Mouse (Mus musculus): ENCODE data around the gene Cast.

Cast gene

GRCm38 (mm10) chr13:74808152-74808929 lies at the start of gene Cast:
Gene Cast, minus strand, starts transcription at chr13:74808810.
- in situ Hi-C loops (cut with MboI, MseI): loop anchor here in 1 of 2 experiments (5.0 kb wide), 1 partner anchor 41 kb away; no protein-coding TSS in a partner anchor

DNA sequence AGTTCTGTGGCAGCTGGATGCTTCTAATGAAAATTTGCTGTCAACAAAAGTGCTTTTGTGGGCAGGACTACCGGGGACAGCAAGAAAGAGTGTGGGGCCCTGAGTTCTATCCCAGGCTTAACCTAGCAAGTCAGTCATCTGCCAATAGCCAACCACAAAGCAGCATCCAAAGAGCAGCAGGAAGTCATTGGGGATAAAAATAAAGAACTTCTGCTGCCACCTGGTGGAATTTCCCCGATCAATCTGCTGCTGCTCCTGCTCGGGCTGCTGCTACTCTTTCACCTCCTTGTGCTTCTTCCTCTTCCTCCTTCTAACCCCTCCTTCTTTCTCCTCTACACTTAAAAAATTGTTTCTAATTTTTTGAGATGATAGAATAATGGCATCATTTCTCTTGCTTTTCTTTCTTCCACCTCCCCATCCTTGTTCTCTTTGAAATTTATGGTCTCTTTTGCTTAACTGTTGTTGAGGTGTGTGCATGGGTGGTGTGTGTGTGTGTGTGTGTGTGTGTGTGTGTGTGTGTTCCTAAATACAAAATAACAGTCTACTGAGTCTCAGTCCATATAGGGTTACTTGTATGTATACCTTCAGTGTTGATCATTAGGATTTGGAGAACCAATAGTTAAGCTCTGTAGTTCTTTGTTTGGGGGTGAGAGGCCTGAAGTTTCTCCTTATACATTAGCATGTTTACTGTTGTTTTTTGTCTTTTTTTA lies 45.9 kb upstream of the Cast start:
- in situ Hi-C loops (cut with MboI, MseI): loop anchor here in 1 of 2 experiments (5.0 to 10.0 kb wide), 2 partner anchors 110 to 217 kb away; partner anchors contain the start of gene Erap1

GRCm38 (mm10) chr13:74850823-74851222 lies 42.2 kb upstream of the Cast start:
- in situ Hi-C loops (cut with MboI, MseI): loop anchor here in 1 of 2 experiments (5.0 to 10.0 kb wide), 2 partner anchors 106 to 214 kb away; partner anchors contain the start of gene Erap1

- in situ Hi-C loops (cut with MboI, MseI): loop anchor here in 1 of 2 experiments (5.0 kb wide), 1 partner anchor 209 kb away; the partner anchor contains the start of gene Erap1
Measured at GRCm38 (mm10) chr13:74845886-74846285, 37.3 kb upstream of the Cast start.

DNA sequence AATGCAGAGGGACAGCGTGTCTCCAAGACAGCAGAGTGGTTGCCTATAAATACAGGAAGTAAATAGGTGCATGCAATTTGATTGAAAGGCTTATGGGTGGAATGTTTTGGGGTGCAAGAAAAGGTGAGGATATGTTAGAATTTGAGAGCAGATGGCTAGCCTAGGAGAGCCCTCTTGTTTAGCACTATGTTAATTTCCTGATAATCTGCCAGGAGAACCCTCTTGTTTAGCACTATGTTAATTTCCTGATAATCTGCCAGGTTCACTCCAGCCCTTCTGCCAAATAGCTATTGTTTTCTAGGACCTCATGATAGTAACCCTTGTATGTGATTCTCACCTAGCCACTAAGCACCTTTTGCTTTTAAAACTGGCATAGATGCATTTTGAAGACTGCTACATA lies 25.9 kb upstream of the Cast start:
- in situ Hi-C loops (cut with MboI, MseI): no loop called here

DNA sequence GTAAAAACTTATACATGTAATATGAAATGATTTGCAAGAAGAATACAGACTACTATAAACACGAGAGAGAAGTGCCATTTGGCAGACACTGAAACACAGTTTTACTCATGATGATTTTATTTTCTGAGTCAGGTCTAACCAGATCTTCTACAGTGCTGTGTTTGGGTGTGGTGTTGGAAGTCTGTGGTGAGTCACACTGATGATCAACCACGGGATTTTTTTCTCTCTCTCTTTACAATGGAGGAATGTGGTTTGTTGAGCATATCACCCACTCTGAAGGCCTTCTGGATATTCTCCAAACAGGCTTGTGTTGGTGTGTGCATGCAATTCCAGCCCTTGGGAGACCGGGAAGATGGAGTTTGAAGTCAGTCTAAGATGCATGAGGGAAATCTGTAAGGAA lies 13.5 kb upstream of the Cast start:
- in situ Hi-C loops (cut with MboI, MseI): no loop called here

- in situ Hi-C loops (cut with MboI, MseI): no loop called here
Measured at GRCm38 (mm10) chr13:74815753-74816152, 7.1 kb upstream of the Cast start.

DNA sequence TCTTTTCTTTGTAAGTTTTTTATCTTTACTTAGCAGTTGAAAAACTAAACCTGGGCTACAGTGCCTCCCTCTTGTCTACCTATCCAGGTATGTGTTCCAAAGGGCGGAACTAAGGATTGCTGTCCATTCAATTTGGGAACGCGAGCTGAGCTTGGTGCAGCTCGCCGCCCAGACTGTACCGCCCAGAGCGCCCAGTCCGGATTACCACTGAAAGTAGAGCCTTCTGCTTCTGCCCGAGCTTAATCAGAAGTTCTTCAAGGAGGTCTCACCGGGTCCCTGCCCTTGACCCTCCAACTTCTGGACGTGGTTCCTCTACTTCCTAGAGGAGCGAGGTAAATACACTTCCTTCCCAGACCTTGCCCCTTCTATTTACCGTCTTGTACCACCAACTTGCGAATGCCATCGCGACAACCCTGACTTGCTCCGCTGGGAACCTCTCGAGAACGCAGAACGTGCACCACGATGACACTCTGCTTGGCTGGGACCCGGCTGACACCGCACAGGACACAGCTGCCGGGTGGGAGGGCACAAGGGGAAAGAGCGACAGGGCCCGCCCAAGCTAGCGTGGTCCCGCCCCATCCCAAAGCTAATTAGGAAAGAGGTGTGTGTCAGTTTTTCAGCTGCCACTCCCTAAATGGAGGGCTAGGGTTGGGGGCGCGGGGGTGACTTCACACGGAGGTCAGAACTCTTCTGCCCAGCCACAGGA lies 1.0 kb downstream of the Cast start:
- in situ Hi-C loops (cut with MboI, MseI): loop anchor here in 1 of 2 experiments (5.0 kb wide), 1 partner anchor 40 kb away; no protein-coding TSS in a partner anchor

DNA sequence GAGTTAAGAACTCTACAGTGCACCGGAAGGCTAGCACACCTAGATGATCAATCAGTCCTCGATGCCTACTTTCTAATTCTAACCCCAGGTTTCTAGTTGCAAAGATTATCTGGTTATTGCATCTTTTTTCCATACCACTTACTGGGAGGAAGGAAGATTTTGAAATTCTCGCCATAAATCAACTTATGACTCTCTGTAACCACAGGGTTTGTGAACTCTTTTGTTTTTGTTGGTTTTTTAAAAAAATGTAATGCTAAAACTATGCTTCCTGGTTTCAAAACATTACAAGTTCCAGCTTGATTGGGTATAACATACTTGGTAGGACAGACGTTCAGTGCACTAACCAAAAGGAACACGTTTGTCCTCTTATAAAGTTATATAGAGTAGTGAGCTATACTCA lies 1.7 kb downstream of the Cast start:
- in situ Hi-C loops (cut with MboI, MseI): loop anchor here in 1 of 2 experiments (5.0 kb wide), 1 partner anchor 40 kb away; no protein-coding TSS in a partner anchor

- in situ Hi-C loops (cut with MboI, MseI): no loop called here
Measured at GRCm38 (mm10) chr13:74794435-74794834, 14.2 kb downstream of the Cast start.

- in situ Hi-C loops (cut with MboI, MseI): no loop called here
Measured at GRCm38 (mm10) chr13:74787681-74788080, 20.9 kb downstream of the Cast start.

DNA sequence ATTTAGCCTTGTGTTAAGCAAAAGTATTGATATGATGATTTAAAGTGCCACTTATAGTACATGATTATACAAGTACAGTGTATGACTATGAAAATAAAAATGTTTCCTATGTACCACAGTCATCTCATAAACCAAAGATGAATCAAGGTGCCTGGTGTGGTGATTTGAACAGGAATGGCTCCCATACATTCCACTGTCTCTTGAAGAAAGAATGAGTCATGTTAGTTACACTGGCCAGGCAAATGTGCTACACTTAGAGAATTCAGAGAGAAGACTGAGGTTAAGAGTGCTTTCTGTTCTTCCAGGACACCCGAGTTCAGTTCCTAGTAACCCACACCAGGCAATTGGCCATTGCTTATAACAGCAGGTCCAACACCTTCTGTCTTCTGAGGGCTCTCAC lies 36.5 kb downstream of the Cast start:
- in situ Hi-C loops (cut with MboI, MseI): no loop called here

DNA sequence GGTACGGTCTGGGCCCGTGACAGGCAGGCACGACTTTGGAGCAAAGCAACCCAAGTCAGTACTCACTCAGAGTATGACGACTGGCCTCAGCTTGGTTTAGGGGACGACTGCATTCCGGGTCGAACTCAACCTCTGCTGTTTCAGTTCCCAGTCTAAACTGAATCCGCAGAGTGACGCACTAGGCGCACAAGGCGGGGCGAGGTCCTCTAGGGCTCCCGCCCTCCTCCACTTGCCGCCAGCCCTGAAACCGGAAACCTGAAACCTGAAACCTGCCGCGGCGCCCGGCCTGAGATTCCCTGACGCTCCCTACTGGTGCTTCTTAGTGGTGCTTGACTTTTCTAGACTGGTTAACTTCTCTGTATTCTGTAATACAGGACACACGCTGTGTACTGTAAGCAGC lies 38.1 kb downstream of the Cast start:
- in situ Hi-C loops (cut with MboI, MseI): no loop called here

- in situ Hi-C loops (cut with MboI, MseI): loop anchor here (5.0 kb wide), 2 partner anchors 37 to 92 kb away; partner anchors contain the start of gene Cast (in 1 of the 2)
Measured at GRCm38 (mm10) chr13:74769871-74770270, 38.7 kb downstream of the Cast start.

GRCm38 (mm10) chr13:74767186-74767585 lies 41.4 kb downstream of the Cast start:
- in situ Hi-C loops (cut with MboI, MseI): loop anchor here (5.0 kb wide), 2 partner anchors 40 to 95 kb away; partner anchors contain the start of gene Cast (in 1 of the 2)

- in situ Hi-C loops (cut with MboI, MseI): no loop called here
Measured at GRCm38 (mm10) chr13:74762741-74763140, 45.9 kb downstream of the Cast start.

- in situ Hi-C loops (cut with MboI, MseI): no loop called here
Measured at GRCm38 (mm10) chr13:74759152-74759551, 49.5 kb downstream of the Cast start.

DNA sequence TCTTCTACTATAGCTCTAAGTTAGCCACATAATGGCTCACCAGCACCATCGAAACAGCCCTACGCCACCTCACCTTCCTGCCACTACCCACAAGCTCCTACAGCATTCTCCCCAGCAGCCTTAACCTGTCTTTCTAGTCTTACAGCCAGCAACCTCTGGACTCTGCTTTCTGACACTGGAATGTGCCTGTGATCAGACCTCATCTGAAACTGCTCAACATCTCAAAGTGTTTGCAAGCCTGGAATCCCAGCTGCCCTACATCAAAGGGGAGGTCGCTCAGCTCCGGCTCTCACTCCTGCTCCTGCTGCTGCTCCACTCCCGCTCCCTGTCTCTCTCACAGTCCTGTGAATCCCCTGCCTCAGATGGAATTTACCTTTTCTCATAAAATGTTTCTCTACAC lies 65.4 kb downstream of the Cast start:
- in situ Hi-C loops (cut with MboI, MseI): loop anchor here in 1 of 2 experiments (10.0 kb wide), 1 partner anchor 112 kb away; no protein-coding TSS in a partner anchor

- in situ Hi-C loops (cut with MboI, MseI): loop anchor here (5.0 to 10.0 kb wide), 2 partner anchors 34 to 1388 kb away; no protein-coding TSS in a partner anchor
Measured at GRCm38 (mm10) chr13:74736396-74736795, 72.2 kb downstream of the Cast start.

GRCm38 (mm10) chr13:74735834-74736233 lies 72.8 kb downstream of the Cast start:
- in situ Hi-C loops (cut with MboI, MseI): loop anchor here (5.0 to 10.0 kb wide), 2 partner anchors 34 to 1389 kb away; no protein-coding TSS in a partner anchor

DNA sequence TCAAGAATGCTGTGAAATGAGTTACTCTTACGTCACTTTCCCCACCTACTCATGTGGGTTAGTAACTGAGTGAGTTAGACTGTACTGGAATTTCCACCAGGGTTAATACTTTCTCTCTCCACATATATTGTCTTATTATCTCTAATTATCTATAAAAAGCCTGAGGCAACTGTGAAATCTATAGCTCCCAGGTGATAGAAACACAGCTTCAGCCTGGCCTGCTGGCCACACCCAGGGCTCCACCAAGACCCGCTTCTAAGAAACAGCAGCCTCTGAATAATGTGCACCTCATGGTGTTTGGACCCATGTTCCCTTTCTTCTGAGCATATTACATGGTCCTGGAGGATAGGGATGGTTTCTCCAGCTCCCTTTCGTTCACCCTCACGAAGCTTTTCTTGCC lies 74.9 kb downstream of the Cast start:
- in situ Hi-C loops (cut with MboI, MseI): loop anchor here in 1 of 2 experiments (10.0 kb wide), 1 partner anchor 1391 kb away; no protein-coding TSS in a partner anchor
